Mouse (Mus musculus): ENCODE results near the gene Olfr281. TPM values are rescaled to one million over a fixed set of nuclear protein-coding genes. Genes with fewer than 3 reads are reported as not detected.

Gene Olfr281
- polyA plus RNA-seq, 1 experiment from 2014 or later = not detected

- Histone ChIP-seq H3K9me3 (replicated peaks) (no peaks in the 10 kb centered on the region), H3K4me3 (no peak overlapping the region), H3K27me3 (no peaks in the 10 kb centered on the region), H3K36me3 (no peaks in the 10 kb centered on the region), H3K9ac (no peak overlapping the region), H3K4me2 (no peak overlapping the region), H3K27ac (no peak overlapping the region), H3K4me1 (replicated peaks) (no peaks in the 10 kb centered on the region; the same call in 1 of the 2 replicates)
- no peak for ATAC-seq (replicated peaks; ENCODE audit: insufficient number of reproducible peaks, insufficient read depth, low FRiP score, low read depth)
- whole genome bisulfite sequencing = 92% methylated on average over 8 of the region's 8 CpGs
Measured at GRCm38 (mm10) chr15:98486433-98487021, 34.1 kb downstream of the Olfr281 start.

GRCm38 (mm10) chr15:98491332-98491731, 38.9 kb downstream of the Olfr281 start:
- no peak overlapping the region for H3K4me2 ChIP-seq
- no peaks in the 10 kb centered on the region for H3K4me1 ChIP-seq (replicated peaks)
- no peak overlapping the region for H3K4me3 ChIP-seq
- no peak for ATAC-seq (replicated peaks; ENCODE audit: insufficient number of reproducible peaks, insufficient read depth, low FRiP score, low read depth)
- H3K9ac ChIP-seq = no peak overlapping the region
- H3K36me3 ChIP-seq = no peaks in the 10 kb centered on the region
- H3K27me3 ChIP-seq = no peaks in the 10 kb centered on the region
- no peak overlapping the region for H3K27ac ChIP-seq
- no peaks in the 10 kb centered on the region for H3K9me3 ChIP-seq (replicated peaks)
- 47% methylated on average over 2 of the region's 2 CpGs for WGBS

- Histone ChIP-seq H3K27ac (no peak within 1 kb of the TSS), H3K4me2 (no peak within 1 kb of the TSS), H3K9ac (no peak within 1 kb of the TSS), H3K9me3 (replicated peaks) (no peaks in the 10 kb centered on the region), H3K27me3 (no peaks in the 10 kb centered on the region), H3K4me1 (replicated peaks) (no peaks in the 10 kb centered on the region), H3K36me3 (no peaks in the 10 kb centered on the region), H3K4me3 (no peak within 1 kb of the TSS)
- 46% methylated on average over 4 of the region's 4 CpGs for WGBS
- no peak for ATAC-seq (replicated peaks; ENCODE audit: insufficient number of reproducible peaks, insufficient read depth, low FRiP score, low read depth)
Measured at GRCm38 (mm10) chr15:98492102-98492501, 39.7 kb downstream of the Olfr281 start, which contains the start of gene Olfr279. TSS of gene Olfr279 (plus strand) at chr15:98492402.

- Histone ChIP-seq H3K4me3 (no peak overlapping the region), H3K4me1 (replicated peaks) (no peaks in the 10 kb centered on the region), H3K36me3 (no peaks in the 10 kb centered on the region), H3K9ac (no peak overlapping the region), H3K27ac (no peak overlapping the region), H3K4me2 (no peak overlapping the region), H3K27me3 (0 out of 2 replicates have a peak, but pooled peaks cover under 1% of the 10 kb centered on the region), H3K9me3 (replicated peaks) (no peaks in the 10 kb centered on the region)
- ATAC-seq (replicated peaks; ENCODE audit: insufficient number of reproducible peaks, insufficient read depth, low FRiP score, low read depth) = no peak
- WGBS = 85% methylated on average over 17 of the region's 17 CpGs
Measured at GRCm38 (mm10) chr15:98497631-98498030, 45.2 kb downstream of the Olfr281 start.

GRCm38 (mm10) chr15:98503317-98503716, 50.9 kb downstream of the Olfr281 start:
- WGBS = 79% methylated on average over 3 of the region's 3 CpGs
- H3K36me3 ChIP-seq = no peaks in the 10 kb centered on the region

GRCm38 (mm10) chr15:98504514-98504913, 52.1 kb downstream of the Olfr281 start:
- H3K36me3 ChIP-seq = no peaks in the 10 kb centered on the region
- no peak overlapping the region for H3K4me2 ChIP-seq
- H3K9me3 ChIP-seq (replicated peaks) = no peaks in the 10 kb centered on the region
- no peak for ATAC-seq (replicated peaks; ENCODE audit: insufficient number of reproducible peaks, insufficient read depth, low FRiP score, low read depth)
- no peak overlapping the region for H3K27ac ChIP-seq
- H3K9ac ChIP-seq = no peak overlapping the region
- peaks cover 2% of the 10 kb centered on the region for H3K4me1 ChIP-seq (replicated peaks)
- H3K27me3 ChIP-seq = peaks cover 7% of the 10 kb centered on the region; the same call in 1 of the 2 replicates
- 14% methylated on average over 18 of the region's 18 CpGs for whole genome bisulfite sequencing
- no peak overlapping the region for H3K4me3 ChIP-seq

More at GRCm38 (mm10) chr15:98503317-98503716, 50.9 kb downstream of the Olfr281 start:
- Histone ChIP-seq H3K4me1 (replicated peaks) (peaks cover 2% of the 10 kb centered on the region), H3K9ac (no peak overlapping the region), H3K4me3 (no peak overlapping the region), H3K27me3 (peaks cover 7% of the 10 kb centered on the region; the same call in 1 of the 2 replicates), H3K9me3 (replicated peaks) (no peaks in the 10 kb centered on the region), H3K4me2 (no peak overlapping the region), H3K27ac (no peak overlapping the region)
- no peak for ATAC-seq (replicated peaks; ENCODE audit: insufficient number of reproducible peaks, insufficient read depth, low FRiP score, low read depth)

- H3K4me3 ChIP-seq = no peak overlapping the region
- H3K27me3 ChIP-seq = peaks cover 7% of the 10 kb centered on the region; the same call in 1 of the 2 replicates
- H3K9me3 ChIP-seq (replicated peaks) = no peaks in the 10 kb centered on the region
- 68% methylated on average over 9 of the region's 9 CpGs for WGBS
- no peaks in the 10 kb centered on the region for H3K36me3 ChIP-seq
- no peak overlapping the region for H3K4me2 ChIP-seq
- peaks cover 7% of the 10 kb centered on the region for H3K4me1 ChIP-seq (replicated peaks)
- no peak overlapping the region for H3K9ac ChIP-seq
- no peak for ATAC-seq (replicated peaks; ENCODE audit: insufficient number of reproducible peaks, insufficient read depth, low FRiP score, low read depth)
- no peak overlapping the region for H3K27ac ChIP-seq
Measured at GRCm38 (mm10) chr15:98506253-98506957, 54.0 kb downstream of the Olfr281 start.

- H3K4me3 ChIP-seq = no peak overlapping the region
- peaks cover 15% of the 10 kb centered on the region for H3K4me1 ChIP-seq (replicated peaks)
- no peak overlapping the region for H3K9ac ChIP-seq
- no peak overlapping the region for H3K4me2 ChIP-seq
- WGBS = 83% methylated on average over 6 of the region's 6 CpGs
- no peaks in the 10 kb centered on the region for H3K9me3 ChIP-seq (replicated peaks)
- ATAC-seq (replicated peaks; ENCODE audit: insufficient number of reproducible peaks, insufficient read depth, low FRiP score, low read depth) = no peak
- H3K36me3 ChIP-seq = no peaks in the 10 kb centered on the region
- H3K27me3 ChIP-seq = peaks cover 7% of the 10 kb centered on the region; the same call in 1 of the 2 replicates
- no peak overlapping the region for H3K27ac ChIP-seq
Measured at GRCm38 (mm10) chr15:98507321-98507720, 54.9 kb downstream of the Olfr281 start.

GRCm38 (mm10) chr15:98509387-98509786, 57.0 kb downstream of the Olfr281 start:
- Histone ChIP-seq H3K27me3 (0 out of 2 replicates have a peak, but pooled peaks cover 3% of the 10 kb centered on the region), H3K36me3 (no peaks in the 10 kb centered on the region), H3K27ac (no peak overlapping the region), H3K9ac (no peak overlapping the region), H3K4me2 (no peak overlapping the region), H3K4me1 (replicated peaks) (peaks cover 27% of the 10 kb centered on the region), H3K4me3 (no peak overlapping the region), H3K9me3 (replicated peaks) (no peaks in the 10 kb centered on the region)
- ATAC-seq (replicated peaks; ENCODE audit: insufficient number of reproducible peaks, insufficient read depth, low FRiP score, low read depth) = no peak
- 54% methylated on average over 2 of the region's 2 CpGs for WGBS
